Mouse (Mus musculus) heart, embryonic 11.5 days (tissue): ENCODE measurements around the gene Rps12-ps3. TPM values are rescaled to one million over a fixed set of nuclear protein-coding genes. Genes with fewer than 3 reads are reported as not detected.

Source experiments
- ATAC-seq: fragments of 200-750 bp; cut with Nextera tagmentation; replicated peaks from 2 replicates; pipeline ENCODE4 v1.8.0; 2017; ENCODE audit warnings: moderate library complexity; ENCODE audit not compliant: insufficient number of reproducible peaks, low FRiP score, low TSS enrichment
- H3K27ac ChIP-seq: fragments of 300-500 bp; sonication (generic); 2 replicates; pipeline ENCODE4 v1.5.1; 2014; ENCODE audit warnings: mild to moderate bottlenecking, low read depth, low read length
- H3K27me3 ChIP-seq: fragments of 300-500 bp; sonication (generic); 2 replicates; pipeline ENCODE4 v1.6.1; 2014; ENCODE audit warnings: mild to moderate bottlenecking, low read length, mixed read lengths; ENCODE audit not compliant: control insufficient read depth, insufficient read depth
- H3K36me3 ChIP-seq: fragments of 300-500 bp; sonication (generic); 2 replicates; pipeline ENCODE4 v1.6.1; 2014; ENCODE audit warnings: mild to moderate bottlenecking, low read length, moderate library complexity, mixed read lengths; ENCODE audit not compliant: control insufficient read depth, insufficient read depth
- H3K4me1 ChIP-seq: fragments of 300-500 bp; sonication (generic); 2 replicates; pipeline ENCODE4 v1.6.1; 2014; ENCODE audit warnings: low read length; ENCODE audit not compliant: control insufficient read depth, insufficient read depth
- H3K4me2 ChIP-seq: fragments of 300-500 bp; sonication (generic); 2 replicates; pipeline ENCODE4 v1.6.1; 2014; ENCODE audit warnings: mild to moderate bottlenecking, moderate library complexity
- H3K4me3 ChIP-seq: fragments of 300-500 bp; sonication (generic); 2 replicates; pipeline ENCODE4 v1.5.1; 2014; ENCODE audit warnings: low read depth, low read length
- H3K9ac ChIP-seq: fragments of 300-500 bp; sonication (generic); 2 replicates; pipeline ENCODE4 v1.6.1; 2014; ENCODE audit warnings: mild to moderate bottlenecking, low read depth, low read length, moderate library complexity
- H3K9me3 ChIP-seq: fragments of 300-500 bp; sonication (generic); replicated peaks from 2 replicates; pipeline ENCODE4 v1.6.1; 2016; ENCODE audit warnings: low read length; ENCODE audit not compliant: control insufficient read depth
- WGBS: fragments of 180-500 bp; shearing (Covaris S2); extraction: QIAGEN DNeasy Blood & Tissue Kit; methylation state at CpG from one replicate; pipeline ENCODE4 v1.1.7; 2014; ENCODE audit not compliant: insufficient replicate concordance; 5-methylcytosine and 5-hydroxymethylcytosine counted together
- polyA plus RNA-seq: library from polyadenylated mRNA; unstranded; fragments of >200 nt; fragmentation: Nextera tagmentation; extraction: Ambion mirVana; gene quantifications from 2 replicates; pipeline ENCODE4 v1.2.1, GENCODE M21; 2014

Rps12-ps3 gene
- polyA plus RNA-seq: 24.2 and 35.1 TPM in 2 replicates

GRCm38 (mm10) chr19:59321990-59322389, at the start of gene Rps12-ps3:
Gene Rps12-ps3 (plus strand): TSS chr19:59322290.
- H3K9me3 ChIP-seq: no peaks in the 10 kb centered on the region
- no peaks in the 10 kb centered on the region for H3K27me3 ChIP-seq
- no peaks in the 10 kb centered on the region for H3K36me3 ChIP-seq
- no peak within 1 kb of the TSS for H3K9ac ChIP-seq
- H3K4me3 ChIP-seq: no peak within 1 kb of the TSS
- no peak within 1 kb of the TSS for H3K27ac ChIP-seq
- H3K4me2 ChIP-seq: no peak within 1 kb of the TSS
- H3K4me1 ChIP-seq: no peaks in the 10 kb centered on the region; the same call in 1 of the 2 replicates
- ATAC-seq: no peak
- WGBS: 96% methylated on average over 10 of the region's 14 CpGs

GRCm38 (mm10) chr19:59273190-59273589, 48.9 kb upstream of the Rps12-ps3 start:
- no peaks in the 10 kb centered on the region for H3K4me1 ChIP-seq
- H3K36me3 ChIP-seq: no peaks in the 10 kb centered on the region
- H3K9ac ChIP-seq: no peak overlapping the region
- H3K9me3 ChIP-seq: no peaks in the 10 kb centered on the region
- H3K27ac ChIP-seq: no peak overlapping the region
- no peak overlapping the region for H3K4me3 ChIP-seq
- H3K4me2 ChIP-seq: no peak overlapping the region
- 85% methylated on average over 7 of the region's 7 CpGs for WGBS
- no peak for ATAC-seq
- H3K27me3 ChIP-seq: no peaks in the 10 kb centered on the region

- no peaks in the 10 kb centered on the region for H3K9me3 ChIP-seq
- H3K4me2 ChIP-seq: no peak overlapping the region
- no peaks in the 10 kb centered on the region for H3K4me1 ChIP-seq
- no peak for ATAC-seq
- WGBS: 82% methylated on average over 7 of the region's 7 CpGs
- no peak overlapping the region for H3K27ac ChIP-seq
- H3K36me3 ChIP-seq: no peaks in the 10 kb centered on the region
- H3K27me3 ChIP-seq: no peaks in the 10 kb centered on the region
- no peak overlapping the region for H3K9ac ChIP-seq
- H3K4me3 ChIP-seq: no peak overlapping the region
Measured at GRCm38 (mm10) chr19:59276354-59276753, 45.7 kb upstream of the Rps12-ps3 start.

GRCm38 (mm10) chr19:59280841-59281240, 41.2 kb upstream of the Rps12-ps3 start:
- Histone ChIP-seq H3K27me3 (no peaks in the 10 kb centered on the region), H3K27ac (no peak overlapping the region), H3K4me2 (no peak overlapping the region), H3K9me3 (no peaks in the 10 kb centered on the region), H3K36me3 (no peaks in the 10 kb centered on the region), H3K4me3 (no peak overlapping the region), H3K4me1 (no peaks in the 10 kb centered on the region), H3K9ac (no peak overlapping the region)
- no peak for ATAC-seq

GRCm38 (mm10) chr19:59282001-59282400, 40.1 kb upstream of the Rps12-ps3 start:
- Histone ChIP-seq H3K4me2 (no peak overlapping the region), H3K4me1 (no peaks in the 10 kb centered on the region), H3K27me3 (no peaks in the 10 kb centered on the region), H3K9ac (no peak overlapping the region), H3K9me3 (no peaks in the 10 kb centered on the region), H3K36me3 (no peaks in the 10 kb centered on the region), H3K27ac (no peak overlapping the region), H3K4me3 (no peak overlapping the region)
- ATAC-seq: no peak
- 84% methylated on average over 3 of the region's 3 CpGs for WGBS

- H3K4me1 ChIP-seq: no peaks in the 10 kb centered on the region
- no peak for ATAC-seq
- H3K9ac ChIP-seq: no peak overlapping the region
- no peak overlapping the region for H3K4me3 ChIP-seq
- H3K36me3 ChIP-seq: no peaks in the 10 kb centered on the region
- no peak overlapping the region for H3K4me2 ChIP-seq
- H3K27me3 ChIP-seq: no peaks in the 10 kb centered on the region
- H3K27ac ChIP-seq: no peak overlapping the region
- no peaks in the 10 kb centered on the region for H3K9me3 ChIP-seq
Measured at GRCm38 (mm10) chr19:59289042-59289441, 33.0 kb upstream of the Rps12-ps3 start.

- no peaks in the 10 kb centered on the region for H3K4me1 ChIP-seq
- H3K4me3 ChIP-seq: no peak overlapping the region
- no peak overlapping the region for H3K27ac ChIP-seq
- no peak overlapping the region for H3K9ac ChIP-seq
- no peaks in the 10 kb centered on the region for H3K27me3 ChIP-seq
- H3K4me2 ChIP-seq: no peak overlapping the region
- no peaks in the 10 kb centered on the region for H3K36me3 ChIP-seq
- no peak for ATAC-seq
- no peaks in the 10 kb centered on the region for H3K9me3 ChIP-seq
- 80% methylated on average over 6 of the region's 6 CpGs for WGBS
Measured at GRCm38 (mm10) chr19:59289811-59290210, 32.3 kb upstream of the Rps12-ps3 start.

- ATAC-seq: no peak
- no peaks in the 10 kb centered on the region for H3K4me1 ChIP-seq
- no peak overlapping the region; the same call in 1 of the 2 replicates for H3K9ac ChIP-seq
- WGBS: 78% methylated on average over 5 of the region's 5 CpGs
- H3K9me3 ChIP-seq: no peaks in the 10 kb centered on the region
- no peak overlapping the region for H3K27ac ChIP-seq
- no peak overlapping the region for H3K4me2 ChIP-seq
- H3K4me3 ChIP-seq: no peak overlapping the region
- no peaks in the 10 kb centered on the region for H3K27me3 ChIP-seq
- H3K36me3 ChIP-seq: no peaks in the 10 kb centered on the region
Measured at GRCm38 (mm10) chr19:59292183-59292839, 29.8 kb upstream of the Rps12-ps3 start.

GRCm38 (mm10) chr19:59315308-59315707, 6.8 kb upstream of the Rps12-ps3 start:
- Histone ChIP-seq H3K36me3 (no peaks in the 10 kb centered on the region; the same call in 1 of the 2 replicates), H3K27ac (no peak overlapping the region), H3K4me2 (no peak overlapping the region), H3K4me1 (no peaks in the 10 kb centered on the region), H3K9ac (no peak overlapping the region), H3K9me3 (no peaks in the 10 kb centered on the region), H3K27me3 (no peaks in the 10 kb centered on the region), H3K4me3 (no peak overlapping the region)
- ATAC-seq: no peak
